Mouse (Mus musculus): ENCODE data around the gene Dynll2.

Dynll2 gene

DNA sequence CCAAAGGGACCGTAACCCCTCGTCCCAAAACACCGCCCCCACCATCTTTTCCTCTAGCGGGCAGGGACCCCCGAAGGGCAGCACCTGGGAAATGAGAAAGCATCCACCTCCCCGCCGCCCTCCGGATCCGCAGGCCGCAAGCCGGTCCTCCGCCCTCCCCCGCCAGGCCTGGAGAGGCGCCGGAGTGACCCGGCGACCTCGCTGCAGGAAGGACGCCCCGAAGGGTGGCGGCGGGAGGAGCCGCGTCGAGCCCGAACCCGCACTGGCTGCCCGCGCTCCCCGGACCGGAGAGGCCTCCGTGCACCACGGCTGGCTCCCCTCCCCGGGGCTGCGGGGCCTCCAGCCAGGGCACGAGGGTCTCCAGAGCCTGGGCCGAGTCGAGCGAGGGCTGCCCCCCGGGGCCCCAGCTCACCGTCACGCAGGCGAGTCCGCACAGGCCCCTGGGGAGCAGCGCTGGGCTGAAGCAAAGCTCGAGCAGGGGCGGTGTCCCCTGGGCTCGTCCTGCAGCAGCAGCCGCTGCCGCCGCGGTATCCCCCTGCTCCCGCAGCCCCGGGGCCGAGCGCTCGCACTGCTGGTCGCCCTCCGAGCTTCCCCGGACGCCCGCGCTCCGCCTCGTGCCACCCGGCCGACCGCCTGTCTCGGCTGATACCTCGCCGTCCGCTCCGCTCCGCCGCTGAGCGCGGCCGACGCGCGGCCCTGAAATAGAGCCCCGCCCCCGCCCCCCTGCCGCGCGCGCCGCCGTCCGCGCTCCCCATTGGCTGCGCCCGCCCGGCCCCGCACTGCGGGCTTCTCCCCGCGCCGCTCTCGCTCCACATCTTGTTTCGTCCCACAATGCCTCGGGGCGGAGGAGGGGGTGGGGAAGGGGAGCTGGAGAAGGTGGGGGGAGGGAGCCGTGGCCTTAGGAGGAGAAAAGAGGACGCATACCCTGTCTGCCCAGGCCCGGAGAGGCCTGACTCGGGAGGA, at the start of gene Dynll2:
Dynll2 (minus strand) TSS at position 703 of the 963 bp plus-strand sequence.
- in situ Hi-C loops (cut with MboI, MseI): no loop called here

DNA sequence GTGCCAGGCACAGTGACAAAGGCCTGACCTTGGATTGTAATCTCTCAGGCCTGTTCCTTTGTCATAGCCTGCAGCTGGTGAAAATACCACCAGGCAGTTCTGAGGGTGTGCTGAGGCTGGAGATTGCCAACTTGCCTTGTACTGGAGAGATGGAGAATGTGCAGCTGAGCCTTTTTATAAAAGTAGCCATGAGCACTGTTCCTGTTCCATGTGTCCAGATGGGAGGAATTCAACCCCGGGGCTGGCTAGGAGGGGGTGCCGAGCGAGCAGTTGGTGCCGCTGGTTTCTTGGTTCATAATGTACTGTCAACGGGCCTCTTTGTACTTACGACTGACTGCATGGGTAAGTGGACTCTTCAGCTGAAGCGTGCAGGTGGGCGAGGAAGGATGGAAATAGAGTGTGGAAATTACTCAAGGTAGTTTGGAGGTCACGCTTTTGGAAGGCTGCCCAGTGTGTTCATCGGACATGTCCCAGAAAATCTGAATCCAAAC, 49.5 kb upstream of the Dynll2 start:
- in situ Hi-C loops (cut with MboI, MseI): no loop called here

- in situ Hi-C loops (cut with MboI, MseI): no loop called here
These were observed 48.6 kb upstream of the Dynll2 start for GRCm38 (mm10) chr11:88035970-88036369.

GRCm38 (mm10) chr11:88031753-88032152, 44.4 kb upstream of the Dynll2 start:
- in situ Hi-C loops (cut with MboI, MseI): loop anchor here (5.0 kb wide), 1 partner anchor 34 kb away; no protein-coding TSS in a partner anchor

DNA sequence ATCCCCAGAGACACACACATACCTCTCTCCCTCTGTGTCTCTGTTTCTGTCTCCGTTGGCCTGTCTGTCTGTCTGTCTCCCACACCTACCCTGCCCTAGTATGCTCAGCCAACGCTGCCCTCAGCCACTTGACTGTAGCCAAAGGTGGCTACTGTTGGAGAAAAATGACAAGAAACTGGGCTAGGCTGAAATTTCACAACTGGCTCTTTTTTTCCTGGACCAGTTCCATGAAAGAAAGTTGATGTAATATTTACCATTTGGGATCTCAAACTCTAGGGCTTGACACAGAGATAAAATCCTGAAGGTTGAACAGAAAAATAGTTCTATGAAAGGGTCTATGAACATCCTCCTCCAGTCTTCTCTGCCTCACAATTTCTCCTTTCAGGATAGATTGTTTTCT, 43.5 kb upstream of the Dynll2 start:
- in situ Hi-C loops (cut with MboI, MseI): loop anchor here (5.0 kb wide), 1 partner anchor 34 kb away; no protein-coding TSS in a partner anchor

- in situ Hi-C loops (cut with MboI, MseI): loop anchor here (5.0 kb wide), 1 partner anchor 33 kb away; no protein-coding TSS in a partner anchor
These were observed 42.9 kb upstream of the Dynll2 start for GRCm38 (mm10) chr11:88030219-88030618.

DNA sequence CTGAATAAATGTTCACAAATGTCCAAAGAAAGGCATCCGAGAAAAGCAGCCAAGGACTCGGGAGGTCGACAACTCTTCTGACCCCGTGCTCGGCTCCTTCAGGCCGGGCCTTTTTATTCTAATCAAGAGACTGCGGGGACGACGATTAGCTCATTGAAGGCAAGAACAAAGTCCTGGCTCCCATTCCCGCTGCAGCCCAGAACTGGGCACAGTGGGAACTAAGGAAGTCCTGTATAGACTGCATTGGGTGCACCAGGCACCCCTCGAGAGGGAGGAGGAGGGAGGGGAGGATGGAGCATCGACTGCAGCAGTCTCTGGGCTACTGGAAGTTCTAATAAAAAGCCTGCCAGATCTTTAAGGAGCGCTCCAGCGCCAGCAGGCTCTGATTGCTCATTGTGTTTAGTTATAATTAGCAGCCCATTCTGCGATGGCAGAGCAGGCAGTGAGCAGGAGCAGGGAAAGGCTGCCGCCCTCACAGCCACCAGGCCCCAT, 40.9 kb upstream of the Dynll2 start:
- in situ Hi-C loops (cut with MboI, MseI): no loop called here

GRCm38 (mm10) chr11:88027391-88028035, 40.2 kb upstream of the Dynll2 start:
- in situ Hi-C loops (cut with MboI, MseI): no loop called here

GRCm38 (mm10) chr11:88023933-88024332, 36.6 kb upstream of the Dynll2 start:
- in situ Hi-C loops (cut with MboI, MseI): no loop called here

- in situ Hi-C loops (cut with MboI, MseI): no loop called here
These were observed 28.5 kb upstream of the Dynll2 start for GRCm38 (mm10) chr11:88015795-88016194.

DNA sequence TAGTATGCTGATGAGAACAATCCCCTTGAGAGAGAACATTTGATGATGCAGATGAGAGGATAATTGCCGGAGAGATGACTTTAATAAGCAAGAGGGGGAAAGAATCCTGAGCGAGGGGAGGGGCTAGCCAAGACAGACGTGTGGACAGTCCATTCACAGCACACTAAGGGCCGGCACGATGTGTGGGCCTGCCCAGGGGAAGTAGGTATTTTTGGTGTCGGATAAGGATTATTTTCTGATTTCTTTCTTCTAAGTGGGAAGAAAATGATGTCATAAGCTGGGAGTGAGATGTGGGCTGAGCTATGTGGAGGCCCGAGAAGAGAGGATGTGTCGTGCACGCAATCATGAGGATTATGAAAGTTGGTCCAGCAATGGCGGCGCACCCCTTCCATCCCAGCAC, 27.8 kb upstream of the Dynll2 start:
- in situ Hi-C loops (cut with MboI, MseI): no loop called here

DNA sequence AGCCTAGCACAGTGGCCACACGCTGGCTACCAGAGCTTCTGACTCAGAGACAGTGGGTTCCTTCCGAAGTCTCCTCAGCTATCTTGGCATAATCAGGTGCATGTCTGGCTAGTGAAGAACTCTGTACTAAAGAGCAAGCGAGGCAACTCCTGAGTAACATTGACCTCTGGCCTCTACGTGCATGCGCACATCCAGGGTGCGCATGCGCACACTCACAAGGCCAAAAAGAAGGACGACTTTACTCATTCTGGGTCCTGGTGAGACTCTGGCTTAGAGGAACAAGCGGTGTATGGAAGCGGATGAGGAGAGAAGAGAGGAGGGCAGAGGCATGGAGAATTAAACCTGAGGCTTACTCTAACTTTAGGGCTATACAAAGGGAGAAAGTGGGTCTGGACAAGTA, 26.3 kb upstream of the Dynll2 start:
- in situ Hi-C loops (cut with MboI, MseI): no loop called here

DNA sequence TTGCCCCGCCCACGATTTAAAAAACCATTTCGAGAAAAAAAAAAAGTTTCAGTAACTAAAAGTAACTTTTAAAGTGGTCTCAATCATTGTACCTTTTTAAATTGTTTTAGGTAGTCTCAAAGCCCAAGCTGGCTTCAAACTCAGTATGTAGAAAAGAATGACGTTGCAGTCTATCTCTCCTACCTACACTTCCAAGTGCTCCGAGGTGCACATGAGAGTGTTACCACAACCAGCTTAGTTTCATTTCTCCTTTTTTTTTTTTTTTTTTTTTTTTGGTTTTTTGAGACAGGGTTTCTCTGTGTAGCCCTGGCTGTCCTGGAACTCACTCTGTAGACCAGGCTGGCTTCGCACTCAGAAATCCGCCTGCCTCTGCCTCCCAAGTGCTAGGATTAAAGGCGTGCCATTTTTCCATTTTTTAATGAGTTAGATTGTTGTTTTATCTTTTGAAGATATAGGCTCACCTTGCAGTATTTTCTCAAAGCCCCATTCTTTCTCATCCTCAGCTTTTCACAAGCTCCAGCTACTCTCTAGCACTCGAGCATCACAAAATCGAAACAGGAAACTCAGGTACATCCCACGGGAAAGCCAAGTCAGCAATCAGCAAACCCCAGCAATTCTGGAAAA, 25.4 kb upstream of the Dynll2 start:
- in situ Hi-C loops (cut with MboI, MseI): no loop called here

DNA sequence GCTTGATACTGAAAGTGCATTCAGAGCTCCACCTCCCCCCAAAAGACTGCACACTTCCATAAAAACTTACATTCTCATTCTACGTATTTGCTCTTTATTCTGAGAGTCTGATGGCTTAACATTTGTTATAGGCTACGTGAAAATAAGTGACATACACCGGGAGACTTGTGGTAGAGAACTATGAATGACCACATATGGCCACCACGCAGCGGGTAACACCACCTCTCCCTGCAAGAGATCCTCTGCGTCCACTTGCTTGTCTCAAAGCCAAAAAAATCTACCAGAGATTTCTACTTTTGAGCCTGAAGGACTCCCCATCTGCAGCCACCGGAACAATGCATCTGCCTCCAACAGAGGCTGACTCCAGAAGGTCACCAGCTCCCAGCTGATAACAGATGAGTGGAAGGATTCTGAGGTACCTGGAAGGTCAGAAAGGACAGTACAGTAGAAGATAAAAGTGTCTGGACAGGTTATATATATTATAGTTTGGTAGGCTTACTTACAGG, 24.6 kb upstream of the Dynll2 start:
- in situ Hi-C loops (cut with MboI, MseI): no loop called here

DNA sequence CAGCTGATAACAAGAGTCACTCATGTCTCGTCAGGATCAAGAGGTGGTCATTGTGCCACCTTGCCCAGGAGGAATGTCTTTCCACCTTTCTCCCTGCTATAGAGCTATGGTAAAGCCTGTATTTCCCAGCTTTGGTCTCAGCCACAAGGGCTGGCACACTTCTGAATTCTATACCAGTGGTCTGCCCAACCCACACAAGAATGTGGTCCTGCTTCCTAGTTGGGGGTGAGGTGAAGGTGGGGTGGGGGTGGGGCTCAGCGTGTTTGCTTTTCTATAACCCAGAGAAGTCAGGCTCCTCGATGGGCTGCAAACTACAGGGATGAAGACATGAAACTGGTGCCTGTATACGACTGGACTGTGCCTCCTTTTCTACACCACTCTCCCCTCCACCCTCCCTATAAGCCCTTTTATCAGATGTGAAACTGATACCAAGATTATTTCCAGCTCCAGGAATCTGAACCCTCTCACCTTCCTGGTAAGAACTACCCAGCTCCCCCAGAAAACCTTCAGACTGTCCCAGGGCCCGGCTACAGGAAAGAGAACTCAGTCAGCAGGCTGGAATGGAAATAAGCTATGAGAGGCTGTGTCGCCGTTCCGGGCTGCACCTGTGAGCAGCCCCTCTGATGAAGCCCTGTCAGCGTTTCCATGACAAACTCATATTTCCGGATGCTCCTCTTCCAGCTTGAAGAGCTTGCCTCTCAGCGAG, 24.0 kb upstream of the Dynll2 start:
- in situ Hi-C loops (cut with MboI, MseI): no loop called here

DNA sequence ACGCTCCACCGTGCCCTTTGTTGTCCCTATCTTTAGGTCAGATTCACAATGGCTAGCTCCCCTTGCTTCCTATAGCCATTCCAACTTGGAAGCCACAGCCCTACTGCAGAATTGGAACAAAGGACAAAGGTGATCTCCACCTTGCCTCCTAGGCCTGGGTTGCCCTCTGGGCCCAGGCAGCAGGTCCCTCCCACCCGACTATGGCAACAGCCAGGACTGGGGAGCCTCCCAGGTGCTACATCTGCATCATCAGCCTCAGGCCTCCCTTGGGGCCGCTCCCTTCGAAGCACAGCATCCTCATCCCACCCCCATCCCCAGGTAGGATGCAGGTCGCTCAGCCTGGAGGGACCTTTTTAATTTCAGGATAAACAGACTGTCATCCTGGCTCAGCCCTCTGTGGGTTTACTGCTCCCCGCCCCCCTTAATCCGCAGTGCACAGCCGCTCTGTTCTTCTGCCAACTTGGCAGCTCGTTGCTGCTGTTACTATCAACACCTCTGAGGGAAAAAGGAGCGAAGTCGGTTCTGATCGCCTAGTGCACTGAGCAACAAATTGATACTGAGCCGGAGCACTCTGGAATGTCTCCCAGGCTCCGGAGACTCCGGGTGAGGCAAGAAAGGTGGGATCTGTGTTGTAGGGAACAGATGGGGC, 22.3 kb upstream of the Dynll2 start:
- in situ Hi-C loops (cut with MboI, MseI): no loop called here

- in situ Hi-C loops (cut with MboI, MseI): no loop called here
These were observed 21.3 kb upstream of the Dynll2 start for GRCm38 (mm10) chr11:88008641-88009040.

DNA sequence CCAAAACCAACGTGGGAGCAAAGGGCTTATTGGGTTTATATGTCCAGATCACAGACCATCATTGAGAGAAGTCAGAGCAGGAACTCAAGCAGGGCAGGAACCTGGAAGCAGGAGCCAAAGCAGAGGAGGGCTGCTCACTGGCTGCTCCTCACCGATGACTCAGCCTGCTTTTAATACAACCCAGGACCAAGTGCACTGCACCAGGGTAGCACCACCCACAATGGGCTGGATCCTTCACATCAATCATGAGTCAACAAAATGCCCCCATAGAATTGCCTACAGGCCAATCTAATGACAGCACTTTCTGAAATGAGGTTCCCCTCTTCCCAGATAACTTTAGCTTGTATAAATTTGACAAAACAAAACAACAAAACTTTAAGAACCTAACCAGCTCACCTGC, 16.8 kb upstream of the Dynll2 start:
- in situ Hi-C loops (cut with MboI, MseI): no loop called here

DNA sequence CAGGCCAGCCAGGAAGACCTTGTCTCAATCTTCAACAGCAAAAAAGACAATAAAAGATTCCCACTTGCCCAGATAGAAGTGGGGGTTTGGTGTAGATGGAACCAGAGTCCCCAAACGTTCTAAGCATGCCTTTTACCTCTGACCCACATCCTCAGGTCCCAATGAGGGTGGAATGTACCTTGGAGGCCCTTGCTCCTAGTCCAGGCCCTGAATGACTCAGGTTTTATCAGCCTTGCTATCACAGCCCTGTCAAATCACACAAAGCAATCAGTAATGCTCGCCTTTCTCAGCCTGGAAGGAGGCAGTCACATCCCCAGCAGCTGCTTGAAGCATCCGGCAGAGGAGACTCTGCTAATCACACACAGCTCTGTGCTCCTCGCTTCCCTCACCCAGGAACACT, 15.4 kb upstream of the Dynll2 start:
- in situ Hi-C loops (cut with MboI, MseI): no loop called here

GRCm38 (mm10) chr11:87999751-88000150, 12.4 kb upstream of the Dynll2 start:
- in situ Hi-C loops (cut with MboI, MseI): loop anchor here (5.0 kb wide), 1 partner anchor 33 kb away; no protein-coding TSS in a partner anchor
